Mouse (Mus musculus) intestine, embryonic 16.5 days (tissue): ENCODE results near the gene Cryba4. TPM values are rescaled to one million over a fixed set of nuclear protein-coding genes. Genes with fewer than 3 reads are reported as not detected.

ENCODE experiments used
- ATAC-seq: fragments of 200-750 bp; cut with Nextera tagmentation; 2 replicates; pipeline ENCODE4 v1.8.0; 2017; ENCODE audit warnings: moderate TSS enrichment, moderate library complexity
- H3K27ac ChIP-seq: fragments of 300-500 bp; sonication (generic); 2 replicates; pipeline ENCODE4 v1.5.1; 2014; ENCODE audit warnings: mild to moderate bottlenecking, low read length
- H3K27me3 ChIP-seq: fragments of 300-500 bp; sonication (generic); replicated peaks from 2 replicates; pipeline ENCODE4 v1.6.1; 2014; ENCODE audit warnings: low read length, control low read depth, mixed read lengths; ENCODE audit not compliant: control insufficient read depth, insufficient read depth
- H3K36me3 ChIP-seq: fragments of 300-500 bp; sonication (generic); 2 replicates; pipeline ENCODE4 v1.6.1; 2014; ENCODE audit warnings: low read length, control low read depth; ENCODE audit not compliant: control insufficient read depth, insufficient read depth
- H3K4me1 ChIP-seq: fragments of 300-500 bp; sonication (generic); 2 replicates; pipeline ENCODE4 v1.6.1; 2014; ENCODE audit warnings: low read length, control low read depth, mixed read lengths; ENCODE audit not compliant: control insufficient read depth, insufficient read depth
- H3K4me2 ChIP-seq: fragments of 300-500 bp; sonication (generic); 2 replicates; pipeline ENCODE4 v1.6.1; 2014; ENCODE audit warnings: low read depth, low read length, control low read depth
- H3K4me3 ChIP-seq: fragments of 300-500 bp; sonication (generic); 2 replicates; pipeline ENCODE4 v1.5.1; 2014; ENCODE audit warnings: mild to moderate bottlenecking, low read length
- H3K9ac ChIP-seq: fragments of 300-500 bp; sonication (generic); 2 replicates; pipeline ENCODE4 v1.6.1; 2014; ENCODE audit warnings: low read depth, low read length
- H3K9me3 ChIP-seq: fragments of 300-500 bp; sonication (generic); 2 replicates; pipeline ENCODE4 v1.6.1; 2016; ENCODE audit warnings: low read length, control low read depth; ENCODE audit not compliant: control insufficient read depth
- WGBS: fragments of 180-500 bp; shearing (Covaris S2); extraction: QIAGEN DNeasy Blood & Tissue Kit; methylation state at CpG from one replicate; pipeline ENCODE4 v1.1.7; 2014; 5-methylcytosine and 5-hydroxymethylcytosine counted together
- polyA plus RNA-seq: library from polyadenylated mRNA; unstranded; fragments of >200 nt; fragmentation: Nextera tagmentation; extraction: Ambion mirVana; gene quantifications from 2 replicates; pipeline ENCODE4 v1.2.1, GENCODE M21; 2015

Cryba4 gene
- polyA plus RNA-seq, result 1.3 and 1.5 TPM in 2 replicates

- H3K27me3 ChIP-seq, result no peaks in the 10 kb centered on the region
- no peaks in the 10 kb centered on the region for H3K9me3 ChIP-seq
- H3K27ac ChIP-seq, result no peak within 1 kb of the TSS
- no peaks in the 10 kb centered on the region for H3K36me3 ChIP-seq
- H3K4me3 ChIP-seq, result no peak within 1 kb of the TSS
- no peak within 1 kb of the TSS for H3K4me2 ChIP-seq
- ATAC-seq, result no peak
- 74% methylated on average over 2 of the region's 2 CpGs for WGBS
- H3K4me1 ChIP-seq, result peaks cover 2% of the 10 kb centered on the region; the same call in 1 of the 2 replicates
- H3K9ac ChIP-seq, result no peak within 1 kb of the TSS
Measured at GRCm38 (mm10) chr5:112252400-112252799, at the start of gene Cryba4. TSS of gene Cryba4 (minus strand) at chr5:112252518.

- ATAC-seq, result no peak
- Histone ChIP-seq H3K4me2 (no peak overlapping the region), H3K27ac (peak overlapping the region; percentile 4; the same call in 1 of the 2 replicates), H3K27me3 (no peaks in the 10 kb centered on the region), H3K4me3 (no peak overlapping the region), H3K4me1 (peaks cover 30% of the 10 kb centered on the region), H3K36me3 (peaks cover 4% of the 10 kb centered on the region; the same call in 1 of the 2 replicates), H3K9me3 (no peaks in the 10 kb centered on the region), H3K9ac (no peak overlapping the region)
- 83% methylated on average over 4 of the region's 4 CpGs for WGBS
Measured at GRCm38 (mm10) chr5:112301694-112302093, 49.4 kb upstream of the Cryba4 start.

- H3K27ac ChIP-seq, result no peak overlapping the region
- H3K27me3 ChIP-seq, result no peaks in the 10 kb centered on the region
- H3K4me3 ChIP-seq, result no peak overlapping the region
- peaks cover 35% of the 10 kb centered on the region for H3K4me1 ChIP-seq
- no peaks in the 10 kb centered on the region for H3K9me3 ChIP-seq
- H3K4me2 ChIP-seq, result no peak overlapping the region
- peaks cover 4% of the 10 kb centered on the region; the same call in 1 of the 2 replicates for H3K36me3 ChIP-seq
- 82% methylated on average over 6 of the region's 6 CpGs for WGBS
- no peak for ATAC-seq
- H3K9ac ChIP-seq, result no peak overlapping the region
Measured at GRCm38 (mm10) chr5:112300721-112301308, 48.5 kb upstream of the Cryba4 start.

GRCm38 (mm10) chr5:112300112-112300511, 47.8 kb upstream of the Cryba4 start:
- Histone ChIP-seq H3K9me3 (no peaks in the 10 kb centered on the region), H3K4me3 (no peak overlapping the region), H3K9ac (no peak overlapping the region), H3K27ac (no peak overlapping the region), H3K36me3 (peaks cover 1% of the 10 kb centered on the region; the same call in 1 of the 2 replicates), H3K27me3 (no peaks in the 10 kb centered on the region), H3K4me1 (peaks cover 37% of the 10 kb centered on the region), H3K4me2 (no peak overlapping the region)
- ATAC-seq, result no peak
- 78% methylated on average over 2 of the region's 2 CpGs for WGBS

GRCm38 (mm10) chr5:112299399-112299798, 47.1 kb upstream of the Cryba4 start:
- no peaks in the 10 kb centered on the region for H3K27me3 ChIP-seq
- H3K27ac ChIP-seq, result peak overlapping the region; percentile 45; the same call in 1 of the 2 replicates
- ATAC-seq, result no peak
- no peak overlapping the region for H3K4me3 ChIP-seq
- H3K9me3 ChIP-seq, result no peaks in the 10 kb centered on the region
- H3K9ac ChIP-seq, result no peak overlapping the region
- peaks cover 44% of the 10 kb centered on the region for H3K4me1 ChIP-seq
- 81% methylated on average over 4 of the region's 4 CpGs for WGBS
- no peaks in the 10 kb centered on the region for H3K36me3 ChIP-seq
- H3K4me2 ChIP-seq, result no peak overlapping the region

GRCm38 (mm10) chr5:112298226-112298988, 46.1 kb upstream of the Cryba4 start:
- H3K9ac ChIP-seq, result peak overlapping the region; percentile 9; the same call in 1 of the 2 replicates
- no peak overlapping the region for H3K4me2 ChIP-seq
- no peaks in the 10 kb centered on the region for H3K36me3 ChIP-seq
- no peaks in the 10 kb centered on the region for H3K9me3 ChIP-seq
- 84% methylated on average over 12 of the region's 12 CpGs for WGBS
- H3K27me3 ChIP-seq, result no peaks in the 10 kb centered on the region
- peaks cover 50% of the 10 kb centered on the region for H3K4me1 ChIP-seq
- H3K4me3 ChIP-seq, result no peak overlapping the region
- peak; percentile 52 for ATAC-seq
- H3K27ac ChIP-seq, result peak overlapping the region; percentile 45

GRCm38 (mm10) chr5:112297257-112297656, 44.9 kb upstream of the Cryba4 start:
- Histone ChIP-seq H3K36me3 (no peaks in the 10 kb centered on the region), H3K4me3 (no peak overlapping the region), H3K27ac (peak overlapping the region; percentile 0; the same call in 1 of the 2 replicates), H3K9ac (no peak overlapping the region), H3K9me3 (no peaks in the 10 kb centered on the region), H3K4me1 (peaks cover 47% of the 10 kb centered on the region), H3K27me3 (no peaks in the 10 kb centered on the region), H3K4me2 (no peak overlapping the region)
- no peak for ATAC-seq
- 70% methylated on average over 2 of the region's 2 CpGs for WGBS

- 52% methylated on average over 6 of the region's 6 CpGs for WGBS
- H3K4me1 ChIP-seq, result peaks cover 43% of the 10 kb centered on the region
Measured at GRCm38 (mm10) chr5:112296404-112297181, 44.3 kb upstream of the Cryba4 start.

GRCm38 (mm10) chr5:112295564-112295963, 43.2 kb upstream of the Cryba4 start:
- H3K9ac ChIP-seq, result no peak overlapping the region
- no peak overlapping the region for H3K27ac ChIP-seq
- 70% methylated on average over 8 of the region's 8 CpGs for WGBS
- no peak for ATAC-seq
- H3K36me3 ChIP-seq, result no peaks in the 10 kb centered on the region
- H3K4me3 ChIP-seq, result no peak overlapping the region
- H3K4me1 ChIP-seq, result peaks cover 37% of the 10 kb centered on the region
- H3K9me3 ChIP-seq, result no peaks in the 10 kb centered on the region
- H3K27me3 ChIP-seq, result no peaks in the 10 kb centered on the region
- no peak overlapping the region for H3K4me2 ChIP-seq

More at GRCm38 (mm10) chr5:112296404-112297181, 44.3 kb upstream of the Cryba4 start:
- H3K4me3 ChIP-seq, result no peak overlapping the region
- H3K27ac ChIP-seq, result peak overlapping the region; percentile 0; the same call in 1 of the 2 replicates
- no peaks in the 10 kb centered on the region for H3K27me3 ChIP-seq
- H3K9me3 ChIP-seq, result no peaks in the 10 kb centered on the region
- no peaks in the 10 kb centered on the region for H3K36me3 ChIP-seq
- no peak overlapping the region for H3K4me2 ChIP-seq
- no peak for ATAC-seq
- no peak overlapping the region for H3K9ac ChIP-seq
